Mouse (Mus musculus): ENCODE measurements around the gene A2ml1.
"Not testable (repeated sequence)": the region's sequence is repeated elsewhere in the genome, so short reads cannot be mapped to it uniquely, and the experiment has no call there.

A2ml1 gene

DNA sequence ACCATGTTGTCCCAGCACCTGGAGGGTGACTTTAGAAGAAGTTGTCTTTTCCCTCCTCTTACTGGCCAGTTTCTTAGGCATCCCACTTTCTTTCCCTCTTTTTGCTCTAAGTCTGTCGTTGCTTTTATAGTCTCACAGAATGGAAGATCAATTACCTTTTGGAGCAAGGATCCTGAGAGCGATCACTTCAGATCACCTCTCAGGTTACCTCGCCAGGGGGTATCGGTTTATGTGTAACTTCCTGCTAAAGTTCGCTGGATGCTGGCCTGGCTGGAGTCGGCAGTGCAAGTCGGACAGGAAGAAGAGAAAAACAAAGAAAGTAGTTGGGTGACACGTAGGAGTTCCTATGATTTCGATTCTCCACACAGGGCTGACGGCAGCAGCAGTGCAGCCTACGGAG lies at the start of gene A2ml1:
A2ml1 (minus strand) TSS at position 101 of the 400 bp plus-strand sequence.
- DNase-seq, result no peak

DNA sequence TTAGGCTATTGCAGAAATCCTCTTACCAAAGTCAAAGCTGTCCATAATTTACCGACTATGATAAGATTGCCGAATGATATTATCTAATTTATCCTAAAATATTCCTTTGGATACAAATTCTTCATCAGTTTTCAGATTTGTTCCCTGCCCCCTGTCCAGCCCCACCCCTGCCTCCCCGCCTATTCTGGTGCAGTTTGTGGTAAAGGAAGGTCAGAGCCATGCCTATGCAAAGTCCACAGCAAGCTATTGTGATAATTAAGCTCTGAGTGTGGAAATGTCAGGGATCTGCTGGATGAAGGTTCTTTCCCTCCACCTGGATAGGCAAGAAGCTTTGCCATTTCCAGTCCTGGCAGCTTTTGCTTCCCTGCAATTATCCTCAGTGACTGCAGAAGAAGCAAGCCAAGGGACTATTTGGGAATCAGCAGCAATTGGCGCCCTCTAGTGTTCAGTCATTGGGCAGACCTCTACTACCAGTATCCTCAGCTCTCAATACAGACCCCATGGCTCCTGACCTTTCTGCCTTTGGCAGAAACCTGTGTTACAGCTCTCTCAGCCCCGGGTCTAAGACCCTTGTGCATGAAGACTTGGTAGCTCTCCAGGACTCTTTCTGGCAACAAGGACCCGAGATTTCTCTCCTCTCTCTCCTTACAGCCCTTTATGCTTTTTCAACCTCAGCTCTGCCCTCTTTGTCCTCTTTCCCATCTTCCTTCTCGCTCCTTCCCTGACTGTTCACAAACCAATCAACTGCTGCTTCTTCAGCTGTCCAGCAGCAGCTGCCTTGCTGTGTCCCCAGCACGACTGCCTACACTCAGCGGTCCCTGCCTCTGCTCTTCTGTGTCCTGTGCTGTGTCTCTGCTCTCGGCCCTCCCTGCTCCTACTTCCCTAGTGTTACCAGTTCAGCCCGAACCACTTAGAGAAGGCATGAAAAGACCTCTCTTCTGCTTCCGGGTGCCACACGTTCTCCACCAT lies 48.6 kb upstream of the A2ml1 start:
- DNase-seq, result peak; percentile 25

DNA sequence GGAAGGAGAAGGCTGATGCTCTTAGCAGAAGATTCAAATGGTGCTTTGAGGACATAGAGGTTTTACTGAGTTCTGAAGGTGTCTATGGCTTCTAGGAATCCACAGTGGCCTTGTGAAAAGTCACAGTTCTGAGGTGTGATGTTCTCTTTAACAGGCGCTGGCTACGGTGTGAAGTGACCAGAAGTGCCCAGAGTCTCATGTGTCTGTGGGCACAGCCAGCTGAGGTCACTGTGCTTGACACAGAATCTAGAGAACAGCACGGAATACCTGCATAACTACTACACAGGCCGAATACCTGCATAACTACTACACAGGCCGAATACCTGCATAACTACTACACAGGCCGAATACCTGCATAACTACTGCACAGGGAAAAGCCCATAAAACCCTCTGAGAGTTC lies 43.8 kb upstream of the A2ml1 start:
- not testable (repeated sequence) for DNase-seq

DNA sequence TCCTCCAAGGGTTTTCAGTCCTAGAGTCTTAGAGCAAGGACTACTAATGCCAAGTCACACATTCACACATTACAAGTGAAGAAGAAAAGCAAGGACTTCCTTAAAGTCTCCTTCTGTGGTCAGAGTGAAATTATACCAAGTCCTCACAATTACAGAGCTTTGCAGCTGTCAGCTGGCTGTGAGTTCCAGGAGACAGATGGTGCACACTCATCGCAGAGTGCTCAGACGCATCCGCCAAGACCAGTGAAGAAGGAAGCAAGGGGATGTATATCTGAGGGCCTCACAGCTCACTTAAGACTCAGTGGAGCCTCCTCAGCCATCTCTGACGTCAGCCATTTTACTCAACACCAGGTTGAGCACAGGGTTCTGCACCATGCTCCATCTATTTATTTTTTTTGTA lies 43.0 kb upstream of the A2ml1 start:
- DNase-seq, result no peak

DNA sequence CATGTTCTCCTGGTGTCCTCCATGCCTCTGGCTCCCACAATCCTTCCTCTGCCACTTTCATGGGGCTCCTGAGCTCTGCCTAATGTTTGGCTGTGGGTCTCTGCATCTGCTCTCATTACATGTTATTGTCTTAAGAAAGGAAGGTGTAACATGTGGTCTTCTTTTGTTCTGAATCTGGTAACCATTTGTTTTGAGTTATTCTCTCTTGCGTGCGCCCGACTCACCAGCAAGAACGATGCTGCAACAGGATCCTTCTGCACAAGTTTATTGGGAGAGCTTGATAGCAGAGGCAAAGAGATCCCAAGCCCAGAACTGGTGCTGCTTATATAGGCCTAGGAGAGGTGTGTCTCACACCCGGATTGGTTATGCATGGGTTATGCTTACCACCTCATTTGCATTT lies 42.0 kb upstream of the A2ml1 start, which contains the start of gene Klrb1a:
Klrb1a (minus strand) TSS at position 101 of the 400 bp plus-strand sequence.
- DNase-seq, result not testable (repeated sequence)

DNA sequence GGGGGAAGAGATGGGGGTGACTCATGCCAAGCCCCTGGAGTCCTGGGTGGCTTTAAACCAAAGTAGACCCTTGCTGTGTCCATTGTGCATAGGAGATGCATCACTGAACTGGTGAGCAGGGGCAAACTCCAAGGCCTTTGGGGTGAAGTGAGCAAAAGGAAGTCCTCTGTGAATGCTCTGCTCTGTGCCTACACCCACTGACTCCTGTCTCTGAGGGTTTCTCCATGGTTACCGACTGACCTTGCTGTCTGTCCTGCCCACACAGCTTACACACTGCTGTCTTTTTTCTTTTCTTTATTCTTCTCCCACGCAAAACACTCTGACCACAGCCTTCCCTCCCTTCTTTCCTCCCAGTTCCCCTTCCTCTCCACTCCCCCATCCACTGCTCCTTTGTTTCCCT lies 41.3 kb upstream of the A2ml1 start:
- no peak for DNase-seq

DNA sequence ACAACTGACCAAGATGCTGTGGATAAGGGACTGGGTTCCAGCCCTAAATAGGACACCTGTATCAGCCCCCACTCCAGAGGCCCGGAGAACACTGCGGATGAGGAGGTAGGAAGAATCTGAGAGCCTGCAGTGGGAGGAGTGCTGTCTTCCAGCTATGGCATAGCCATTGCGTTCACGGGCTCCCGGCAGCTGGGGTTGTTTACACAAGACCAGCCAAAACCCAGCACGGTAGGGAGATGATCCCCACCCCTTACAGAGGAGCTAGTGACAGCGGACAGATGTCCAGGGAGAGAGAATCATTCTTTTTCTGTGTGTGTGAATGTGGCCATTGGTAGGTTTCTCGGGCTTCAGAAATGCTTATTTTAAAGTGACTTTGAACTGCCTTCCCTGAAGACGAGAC lies 24.9 kb upstream of the A2ml1 start:
- no peak for DNase-seq

DNA sequence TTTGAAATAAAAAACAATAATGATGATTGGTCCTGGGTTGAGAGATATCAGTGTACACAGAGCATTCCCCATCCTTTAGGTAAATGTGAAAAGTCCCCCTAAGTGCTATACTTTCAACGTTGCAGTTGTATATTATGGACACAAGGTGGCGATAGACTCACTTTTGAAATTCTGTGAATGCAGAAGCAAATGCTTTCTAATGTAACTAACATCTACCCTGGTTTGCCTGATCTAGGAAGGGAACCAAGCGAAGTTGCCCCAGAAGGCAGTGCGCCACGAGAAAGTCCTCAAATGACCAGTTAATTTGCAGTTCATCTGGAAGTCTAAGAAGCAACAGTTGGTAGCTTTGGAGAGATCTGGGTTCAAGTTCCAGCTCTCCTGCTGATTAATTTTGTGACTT lies 23.1 kb upstream of the A2ml1 start:
- DNase-seq, result no peak

DNA sequence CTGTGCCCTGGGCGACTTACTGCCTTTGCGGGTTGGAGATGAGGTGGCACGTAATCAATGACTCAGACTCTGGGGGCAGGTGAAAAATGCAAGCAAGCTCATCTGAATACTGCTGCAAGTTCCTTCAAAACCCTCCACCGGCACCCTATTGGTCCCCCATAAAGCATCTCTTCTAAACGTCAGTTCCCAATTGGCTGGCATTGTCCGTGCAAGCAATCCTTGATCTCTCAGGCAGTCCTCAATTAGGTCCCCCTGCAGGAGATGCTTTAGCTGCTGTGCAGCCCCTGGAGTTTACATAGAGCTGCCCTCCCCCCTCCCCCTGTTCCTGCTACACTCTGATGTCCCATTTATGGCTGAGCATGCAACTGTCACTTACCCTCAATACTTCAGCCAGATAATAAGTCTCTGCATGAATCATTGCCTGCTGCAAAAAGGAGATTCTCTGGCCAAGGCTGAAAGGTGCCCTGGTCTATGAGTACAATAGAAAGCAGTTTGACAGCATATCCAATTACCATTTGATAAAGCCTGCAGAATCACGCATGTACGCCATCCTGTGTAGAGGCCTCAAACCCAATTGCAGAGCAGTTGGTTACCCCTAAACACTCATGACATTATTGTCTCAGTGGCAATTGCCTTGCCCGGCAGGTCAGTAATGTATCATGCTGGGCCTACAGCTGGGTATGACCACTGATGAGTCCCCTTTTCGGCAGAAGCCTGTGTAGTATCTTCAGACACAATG lies 21.2 kb upstream of the A2ml1 start:
- no peak for DNase-seq

DNA sequence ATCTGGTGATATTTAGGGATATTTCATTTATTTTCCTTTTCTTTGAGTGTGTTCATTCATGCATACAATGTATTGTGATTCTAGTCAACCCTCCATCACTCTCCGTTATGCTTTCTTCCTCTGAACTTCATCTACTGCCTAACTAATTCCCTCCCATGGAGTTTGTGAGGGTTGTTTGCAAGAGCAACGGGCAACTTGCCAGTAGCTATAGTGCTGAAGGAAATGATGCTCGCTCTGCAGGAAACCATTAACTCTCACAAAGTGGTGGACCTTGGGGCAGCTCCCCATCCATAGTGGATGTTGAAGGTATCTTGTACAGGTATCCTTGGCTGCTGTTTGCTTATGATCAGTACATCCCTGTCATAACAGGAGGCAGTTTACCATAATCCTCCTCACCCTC lies 20.6 kb upstream of the A2ml1 start:
- no peak for DNase-seq

DNA sequence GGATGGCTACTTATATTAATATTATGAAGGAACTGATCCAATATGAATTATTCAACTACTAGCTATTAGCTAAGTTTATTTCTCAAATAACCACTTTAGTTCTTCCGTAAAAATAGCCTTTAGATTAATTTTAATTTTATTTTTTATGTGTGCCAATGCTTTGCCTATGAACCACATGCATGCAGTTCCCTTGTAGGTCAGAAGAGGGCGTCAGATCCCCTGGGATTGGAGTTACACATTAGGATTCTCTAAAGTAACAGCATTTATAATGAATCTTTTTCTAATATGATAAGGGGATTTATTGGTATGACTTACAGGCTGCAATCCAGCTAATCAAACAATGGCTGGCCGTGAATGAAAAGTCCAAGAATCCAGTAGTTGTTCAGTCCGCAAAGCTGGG lies 18.1 kb upstream of the A2ml1 start:
- no peak for DNase-seq

DNA sequence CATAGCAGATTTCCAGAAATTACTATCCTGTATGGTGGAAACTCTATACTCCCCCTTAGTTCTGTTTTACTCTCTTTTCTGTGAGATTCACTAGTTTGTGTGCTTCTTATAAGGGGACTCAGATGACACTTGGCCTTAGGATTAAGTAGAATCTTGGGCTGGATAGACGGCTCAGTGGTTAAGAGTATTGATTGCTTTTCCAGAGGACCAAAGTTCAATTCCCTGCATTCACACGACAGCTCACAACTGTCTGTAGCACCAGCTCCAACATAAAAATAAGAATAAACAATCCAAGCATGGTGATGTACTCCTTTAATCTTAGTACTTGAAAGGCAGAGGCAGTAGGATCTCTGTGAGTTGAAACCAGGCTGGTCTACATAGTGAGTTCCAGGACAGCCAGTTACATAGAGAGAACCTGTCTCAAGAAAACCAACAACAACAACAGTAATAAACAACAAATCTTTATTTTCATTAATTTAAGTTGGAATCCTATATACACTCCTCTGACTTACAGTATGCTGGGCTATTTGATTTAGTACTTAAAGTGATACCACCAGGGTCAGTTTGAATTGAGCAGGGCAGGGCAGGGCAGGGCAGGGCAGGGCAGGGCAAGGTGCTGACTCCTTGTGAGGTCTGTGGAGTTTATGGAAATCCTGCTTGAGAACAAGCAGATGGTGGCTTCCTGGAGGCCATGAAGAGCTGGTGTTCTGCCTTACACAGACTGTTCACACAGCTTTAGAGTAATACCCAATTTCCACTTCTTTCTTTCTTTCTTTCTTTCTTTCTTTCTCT lies 17.0 kb upstream of the A2ml1 start:
- DNase-seq, result no peak

DNA sequence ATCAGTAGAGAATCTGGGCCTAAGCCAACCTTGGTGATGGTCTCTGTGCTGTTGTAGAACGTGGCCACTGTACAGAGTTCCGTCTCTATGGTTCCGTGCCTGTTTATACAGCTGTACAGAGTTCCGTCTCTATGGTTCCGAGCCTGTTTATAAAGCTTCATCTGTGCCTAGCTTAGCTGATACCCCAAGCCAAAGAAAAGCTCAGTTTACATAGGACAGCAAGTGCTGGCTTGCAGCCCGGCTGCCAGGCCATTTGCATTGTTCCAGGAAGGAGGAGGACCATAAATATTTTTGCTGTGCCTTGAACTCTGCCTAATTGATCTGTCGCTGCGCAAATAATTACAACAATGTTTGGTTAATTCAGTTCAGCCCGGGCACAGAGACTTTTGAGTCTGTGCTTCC lies 15.7 kb upstream of the A2ml1 start:
- peak; percentile 7 for DNase-seq

DNA sequence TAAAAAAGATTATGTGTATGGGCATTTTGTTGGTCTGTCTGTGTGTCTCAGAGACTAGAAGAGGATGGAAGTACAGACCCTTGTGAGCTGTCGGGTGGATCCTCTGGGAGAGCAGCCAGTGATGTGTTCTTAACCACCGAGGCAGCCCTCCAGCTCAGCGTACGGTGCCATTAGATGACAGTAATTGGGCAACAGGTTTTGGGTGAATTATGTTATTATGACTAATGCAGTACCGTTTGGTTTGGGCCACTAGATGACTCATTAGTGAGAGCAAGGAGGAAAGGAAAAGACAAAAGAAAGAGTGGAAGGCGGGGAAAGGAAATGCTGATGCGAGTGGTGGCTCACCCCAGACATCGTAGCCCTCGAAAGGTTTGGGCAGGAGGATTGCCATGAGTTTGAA lies 13.2 kb upstream of the A2ml1 start:
- DNase-seq, result no peak

DNA sequence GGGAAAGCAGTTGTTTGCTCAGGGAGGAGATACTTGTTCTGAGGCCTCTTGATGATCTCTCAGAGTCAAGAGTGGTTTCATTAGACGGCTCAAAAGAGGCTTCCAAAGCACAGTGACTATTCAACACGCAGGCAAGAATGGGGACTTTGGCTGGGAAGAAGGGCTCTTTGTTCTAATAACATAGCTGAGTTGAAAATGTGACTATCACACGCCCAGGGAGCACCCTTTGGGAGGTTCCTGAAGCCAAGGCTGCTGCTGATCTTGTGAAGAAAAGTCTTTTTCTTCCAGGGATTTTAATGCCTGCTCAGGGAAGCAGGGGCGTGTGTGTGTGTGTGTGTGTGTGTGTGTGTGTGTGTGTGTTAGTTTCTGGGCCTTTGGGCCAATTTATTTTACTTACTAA lies 8.0 kb upstream of the A2ml1 start:
- DNase-seq, result no peak

DNA sequence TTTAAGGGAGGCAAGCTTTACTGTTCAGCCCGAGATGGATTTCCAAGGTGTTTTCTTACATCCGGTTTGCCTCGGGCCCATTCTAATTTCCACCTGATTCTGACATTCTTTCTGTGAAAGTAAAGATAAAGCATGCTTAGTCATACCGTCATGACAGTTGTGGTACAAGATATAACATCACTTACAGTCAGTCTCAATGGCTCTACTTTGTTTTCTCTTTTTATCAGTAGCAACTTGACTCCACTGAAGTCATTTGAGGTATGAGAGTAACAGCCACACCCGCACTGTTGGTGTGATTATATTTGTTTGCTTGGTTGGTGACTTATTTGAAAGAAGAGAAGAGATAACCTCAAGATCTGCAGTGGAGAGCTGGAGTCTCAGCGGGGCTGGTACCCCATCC lies 6.2 kb upstream of the A2ml1 start:
- DNase-seq, result no peak

DNA sequence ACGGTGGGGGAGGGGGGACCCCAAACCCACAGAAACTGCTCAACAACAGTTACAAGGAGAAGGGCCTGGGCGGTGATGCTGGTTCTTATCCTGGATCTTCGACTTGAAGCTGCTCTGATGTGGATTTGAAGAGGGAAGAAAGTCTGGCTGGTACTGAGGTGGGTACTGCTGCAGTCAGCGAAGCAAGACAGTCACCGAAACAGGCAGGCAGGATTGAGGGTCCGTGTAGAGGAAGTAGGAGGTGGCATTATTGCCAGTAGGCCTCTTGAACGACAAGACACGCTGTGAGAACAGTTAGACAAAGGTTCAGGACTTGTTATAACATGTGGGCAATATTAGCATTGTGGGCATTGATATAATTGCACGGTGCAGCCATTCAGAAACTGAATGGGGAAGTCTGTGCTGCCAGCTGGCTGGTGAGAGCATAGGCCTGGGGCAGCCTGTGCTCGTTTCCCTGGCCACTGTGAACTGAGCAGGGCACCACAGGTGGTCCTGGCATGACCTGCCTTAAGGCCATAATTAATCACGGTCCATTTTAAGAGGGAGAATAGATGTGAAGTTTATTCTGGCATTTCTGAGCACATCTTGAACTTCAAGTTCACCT lies 4.3 kb upstream of the A2ml1 start:
- no peak for DNase-seq

DNA sequence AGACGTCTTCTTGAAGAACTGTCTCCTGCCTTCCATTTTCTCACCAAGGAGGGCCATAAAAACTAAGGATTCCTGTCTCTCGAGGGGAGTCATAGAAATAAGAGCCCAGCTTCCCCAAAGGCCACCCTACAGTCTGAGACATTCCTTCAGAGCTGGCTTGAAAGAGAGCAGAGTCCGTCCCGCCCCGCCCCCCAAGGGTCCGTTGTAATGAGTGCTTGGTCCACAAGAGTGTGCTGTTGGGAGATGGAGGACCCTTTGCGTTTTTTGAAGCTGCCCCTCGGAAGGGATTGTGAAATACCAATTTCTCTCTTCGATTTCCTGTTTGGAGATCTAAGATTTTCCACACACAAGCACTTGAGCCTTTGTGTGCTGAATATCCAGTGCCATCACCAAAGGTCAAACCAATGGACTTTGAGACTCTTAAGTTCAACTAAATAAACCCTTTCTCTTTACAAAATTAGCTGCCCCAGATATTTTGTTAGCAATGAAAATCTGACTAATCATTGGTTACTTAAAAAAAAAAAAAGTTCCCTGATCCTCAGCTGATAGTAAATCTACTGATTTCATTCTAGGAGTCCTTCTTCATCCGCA lies 2.8 kb upstream of the A2ml1 start:
- no peak for DNase-seq

DNA sequence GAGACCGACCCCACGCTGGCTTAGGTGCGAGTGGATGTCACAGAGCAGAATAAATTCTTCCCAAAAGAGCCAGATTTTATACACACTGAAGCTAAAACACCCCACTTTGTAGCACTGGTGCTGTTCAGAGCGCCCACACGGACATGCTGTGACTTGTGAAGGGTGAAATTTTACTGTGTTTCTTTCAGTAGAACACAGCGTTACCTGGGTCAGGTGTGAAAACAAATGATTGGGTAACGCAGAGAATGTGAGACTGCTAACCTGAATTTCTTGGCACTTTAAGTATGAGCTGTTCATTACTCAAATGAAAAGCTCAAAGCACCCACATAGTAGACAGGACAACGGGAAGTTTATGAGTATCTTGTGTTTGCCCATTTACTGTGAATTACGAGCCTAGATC lies 4.1 kb downstream of the A2ml1 start:
- no peak for DNase-seq

DNA sequence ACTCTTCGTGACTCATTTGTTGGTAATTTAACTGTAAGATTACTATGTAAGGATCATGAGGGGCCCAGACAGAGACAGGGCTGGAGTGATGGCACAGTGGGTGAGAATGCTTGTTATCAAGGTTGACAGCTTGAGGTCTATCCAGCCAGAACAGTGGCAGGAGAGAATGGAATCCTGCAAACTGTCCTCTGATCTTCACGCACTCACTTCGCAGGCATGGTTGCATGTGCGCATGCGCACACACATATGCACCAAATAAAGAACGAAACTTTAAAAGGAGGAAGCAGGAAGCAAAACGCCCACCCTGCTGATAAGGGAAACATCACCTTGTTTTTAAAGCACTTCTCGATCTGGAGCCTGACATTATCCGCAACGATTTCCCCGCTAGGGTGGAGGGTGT lies 14.8 kb downstream of the A2ml1 start:
- no peak for DNase-seq

DNA sequence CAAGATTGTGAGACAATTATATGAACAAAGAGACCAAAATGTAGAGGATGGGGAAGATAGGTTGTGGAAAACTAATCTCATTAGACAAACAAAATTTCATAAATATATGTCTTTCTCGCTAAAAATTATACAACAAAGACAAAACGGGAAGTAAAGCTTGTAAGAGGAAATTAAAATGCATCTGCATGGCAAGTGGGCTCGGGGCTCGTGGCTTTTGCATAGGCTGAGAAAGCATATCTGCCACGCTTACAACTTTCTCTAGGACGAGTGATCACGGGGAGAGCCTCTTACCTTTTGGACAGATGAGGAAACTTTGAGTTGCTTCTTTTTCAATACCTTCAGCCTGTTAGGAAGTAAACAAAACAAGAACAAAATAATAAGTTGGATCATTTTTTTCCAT lies 27.4 kb downstream of the A2ml1 start:
- DNase-seq, result no peak

Measured in cerebellum, adult 11 months (tissue).